Mouse (Mus musculus): ENCODE data around the gene Myo16.

- TF ChIP-seq CTCF (IDR thresholded peaks at IDR 0.05; ENCODE audit: low read depth, low read length) (no peak), EP300 (IDR thresholded peaks at IDR 0.05; ENCODE audit: insufficient read depth, low read depth, low read length) (no peak), POLR2A (IDR thresholded peaks at IDR 0.05; ENCODE audit: insufficient read depth, low read length) (no peak)
These were observed 386.0 kb downstream of the Myo16 start for GRCm38 (mm10) chr8:10539665-10540064.

Measured in ES-Bruce4 (cell line).